Mouse (Mus musculus) gastrocnemius, adult 8-10 months (tissue): ENCODE measurements around the gene Gstt4. TPM values are rescaled to one million over a fixed set of nuclear protein-coding genes. Genes with fewer than 3 reads are reported as not detected.
"Not testable (repeated sequence)": the region's sequence is repeated elsewhere in the genome, so short reads cannot be mapped to it uniquely, and the experiment has no call there.

Experiments
- DNase-seq, 2 experiments: peaks; one replicate each; pipeline ENCODE4 v3.0.0; 2022; ENCODE audit warnings: low spot score in 2 of 2
- total RNA-seq, 4 experiments: library from RNA; stranded (reverse); gene quantifications; 2 replicates each; pipeline ENCODE4 v1.2.4; 2022

The Gstt4 gene
- not detected for total RNA-seq

GRCm38 (mm10) chr10:75822443-75822842 lies at the start of gene Gstt4:
Gstt4 (minus strand) TSS chr10:75822543.
- DNase-seq, result no peak

GRCm38 (mm10) chr10:75861587-75861986 lies 39.2 kb upstream of the Gstt4 start:
- DNase-seq, result no peak

- DNase-seq, result no peak
These were observed 38.4 kb upstream of the Gstt4 start for GRCm38 (mm10) chr10:75860746-75861145.

- peak; percentile 72 to 77 for DNase-seq
These were observed 37.6 kb upstream of the Gstt4 start, which contains the start of gene Mif for GRCm38 (mm10) chr10:75859786-75860470. Mif (minus strand) TSS chr10:75860240.

GRCm38 (mm10) chr10:75859107-75859746 lies 36.9 kb upstream of the Gstt4 start:
- DNase-seq, result no peak

GRCm38 (mm10) chr10:75857598-75857997 lies 35.3 kb upstream of the Gstt4 start:
- DNase-seq, result no peak

- no peak for DNase-seq
These were observed 34.6 kb upstream of the Gstt4 start for GRCm38 (mm10) chr10:75856976-75857375.

- no peak for DNase-seq
These were observed 34.0 kb upstream of the Gstt4 start for GRCm38 (mm10) chr10:75856155-75856907.

GRCm38 (mm10) chr10:75855416-75855981 lies 33.2 kb upstream of the Gstt4 start:
- DNase-seq, result no peak

- DNase-seq, result no peak
These were observed 32.4 kb upstream of the Gstt4 start for GRCm38 (mm10) chr10:75854791-75855190.

GRCm38 (mm10) chr10:75854096-75854495 lies 31.8 kb upstream of the Gstt4 start:
- DNase-seq, result no peak

- DNase-seq, result peak; percentile 69 to 70
These were observed 31.1 kb upstream of the Gstt4 start for GRCm38 (mm10) chr10:75853452-75853851.

- no peak for DNase-seq
These were observed 30.3 kb upstream of the Gstt4 start for GRCm38 (mm10) chr10:75852539-75853125.

- DNase-seq, result no peak
These were observed 29.3 kb upstream of the Gstt4 start for GRCm38 (mm10) chr10:75851681-75852080.

GRCm38 (mm10) chr10:75851076-75851475 lies 28.7 kb upstream of the Gstt4 start:
- DNase-seq, result no peak

GRCm38 (mm10) chr10:75848382-75848781 lies 26.0 kb upstream of the Gstt4 start:
- no peak for DNase-seq

GRCm38 (mm10) chr10:75845306-75845930 lies 23.1 kb upstream of the Gstt4 start:
- DNase-seq, result no peak

GRCm38 (mm10) chr10:75844800-75845199 lies 22.5 kb upstream of the Gstt4 start:
- no peak for DNase-seq

GRCm38 (mm10) chr10:75843898-75844297 lies 21.6 kb upstream of the Gstt4 start:
- not testable (repeated sequence) for DNase-seq

- DNase-seq, result no peak
These were observed 16.7 kb upstream of the Gstt4 start for GRCm38 (mm10) chr10:75839092-75839491.

GRCm38 (mm10) chr10:75837248-75837759 lies 15.0 kb upstream of the Gstt4 start, which contains the start of gene Gstt2:
Gstt2 (minus strand) TSS chr10:75837424.
- peak; percentile 83 to 88 for DNase-seq
